Mouse (Mus musculus): ENCODE results near the gene Tmem62.
"Not testable (repeated sequence)": the region's sequence is repeated elsewhere in the genome, so short reads cannot be mapped to it uniquely, and the experiment has no call there.

Tmem62 gene

DNA sequence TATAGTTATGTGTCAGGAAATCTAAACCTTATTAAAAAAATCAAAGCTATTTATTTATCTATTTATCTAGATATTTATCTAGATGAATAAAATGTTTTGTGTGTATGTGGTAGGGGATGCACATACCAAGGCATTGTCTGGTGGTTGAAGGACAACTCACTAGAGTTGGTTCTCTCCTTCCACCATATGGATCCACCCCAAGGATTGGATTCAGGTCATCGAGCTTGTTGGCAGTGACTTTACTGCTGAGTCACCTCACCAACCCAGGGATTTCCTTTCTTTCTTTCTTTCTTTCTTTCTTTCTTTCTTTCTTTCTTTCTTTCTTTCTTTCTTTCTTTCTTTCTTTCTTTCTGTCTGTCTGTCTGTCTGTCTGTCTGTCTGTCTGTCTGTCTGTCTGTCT is 19.8 kb downstream of the Tmem62 start:
- DNase-seq: not testable (repeated sequence)

GRCm38 (mm10) chr2:120998863-120999262 is 22.0 kb downstream of the Tmem62 start:
- no peak for DNase-seq

DNA sequence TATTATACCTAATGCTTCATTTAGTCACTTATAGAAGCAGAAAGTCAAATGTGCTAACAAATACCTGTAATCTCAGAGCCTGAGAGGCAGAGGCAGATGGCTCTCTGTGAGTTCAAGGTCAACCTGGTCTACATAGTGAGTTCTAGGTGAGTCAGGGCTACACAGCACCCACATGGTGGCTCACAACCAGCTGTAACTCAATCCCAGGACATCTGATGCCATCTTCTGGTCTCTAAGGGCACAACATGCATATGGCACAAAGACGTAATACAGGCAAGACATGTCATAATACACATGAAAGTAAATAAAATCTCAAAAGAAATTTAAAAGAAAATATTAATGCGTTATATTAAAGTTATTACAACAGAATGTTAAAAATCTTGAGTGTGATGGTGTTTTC is 26.8 kb downstream of the Tmem62 start:
- DNase-seq: no peak

GRCm38 (mm10) chr2:121004018-121004811 is 27.4 kb downstream of the Tmem62 start:
- DNase-seq: no peak

DNA sequence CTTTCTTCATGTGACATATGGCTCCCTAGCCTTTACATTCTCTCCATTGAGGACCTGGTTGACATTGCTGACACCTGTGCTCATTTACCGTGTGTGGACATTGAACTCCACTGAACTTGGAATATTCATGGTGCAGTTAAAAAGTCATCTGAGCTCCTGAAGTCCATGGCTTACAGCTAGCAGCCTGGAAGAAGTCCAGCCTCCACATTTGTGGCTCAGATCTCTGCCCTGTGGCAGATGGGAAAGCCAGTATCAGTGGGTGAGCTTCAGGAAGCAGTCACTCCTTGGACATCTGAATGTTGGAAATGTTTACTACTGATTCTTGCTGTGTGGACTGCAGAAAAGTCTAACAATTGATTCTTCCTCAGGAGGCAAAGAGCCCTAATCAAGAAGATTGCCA is 30.2 kb downstream of the Tmem62 start:
- DNase-seq: peak; percentile 31

GRCm38 (mm10) chr2:121007925-121008663 is 31.3 kb downstream of the Tmem62 start, which contains the start of gene Ccndbp1:
TSS of gene Ccndbp1 (plus strand) at chr2:121008403.
- DNase-seq: peak; percentile 95

- no peak for DNase-seq
Observed at GRCm38 (mm10) chr2:121008664-121009007, 31.8 kb downstream of the Tmem62 start.

DNA sequence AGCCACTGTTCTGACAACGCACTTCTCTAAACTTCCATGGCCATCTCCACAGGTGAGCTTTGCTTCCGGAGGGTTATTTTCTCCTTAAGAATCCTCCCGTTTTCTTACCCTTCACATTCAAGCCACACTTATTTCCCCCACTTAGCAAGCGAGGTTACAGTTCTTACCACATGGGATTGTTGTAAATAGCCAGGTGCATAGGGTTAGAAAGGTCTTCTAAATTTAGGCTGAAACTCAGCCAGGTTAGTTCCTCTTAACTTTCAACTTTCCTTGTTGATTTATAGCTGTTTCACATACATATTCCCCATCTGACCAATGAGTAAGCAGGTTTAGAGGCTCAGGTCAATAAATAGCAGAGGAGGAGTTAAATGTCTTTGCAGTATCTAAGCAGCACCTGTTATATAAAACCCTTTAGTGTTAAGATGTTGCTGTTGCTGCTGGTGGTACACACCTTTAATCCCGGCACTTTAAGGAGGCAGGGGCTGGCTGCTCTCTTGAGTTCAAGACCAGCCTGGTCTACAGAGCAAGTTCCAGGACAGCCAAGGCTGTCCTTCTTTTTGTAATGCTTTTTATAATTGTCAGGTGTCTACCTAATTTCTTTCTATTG is 32.4 kb downstream of the Tmem62 start:
- no peak for DNase-seq

DNA sequence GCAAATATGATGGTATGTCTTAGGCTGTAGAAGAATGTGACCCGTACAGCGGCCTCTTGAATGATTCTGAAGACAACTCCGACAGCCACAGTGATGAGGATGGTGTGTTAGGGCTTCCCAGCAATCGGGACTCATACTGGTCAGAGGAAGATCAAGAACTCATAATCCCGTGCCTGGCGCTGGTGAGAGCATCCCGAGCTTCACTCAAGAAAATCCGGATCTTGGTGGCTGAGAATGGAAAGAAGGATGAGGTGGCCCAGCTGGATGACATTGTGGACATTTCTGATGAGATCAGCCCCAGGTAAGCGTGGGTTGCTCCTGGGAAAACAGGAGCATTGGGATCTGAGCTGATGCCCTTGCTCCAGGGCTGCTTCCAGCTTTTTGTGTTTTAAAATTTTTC is 35.9 kb downstream of the Tmem62 start:
- no peak for DNase-seq

GRCm38 (mm10) chr2:121015507-121015906 is 38.7 kb downstream of the Tmem62 start:
- no peak for DNase-seq

- peak; percentile 78 for DNase-seq
Observed at GRCm38 (mm10) chr2:121016226-121016625, 39.4 kb downstream of the Tmem62 start.

DNA sequence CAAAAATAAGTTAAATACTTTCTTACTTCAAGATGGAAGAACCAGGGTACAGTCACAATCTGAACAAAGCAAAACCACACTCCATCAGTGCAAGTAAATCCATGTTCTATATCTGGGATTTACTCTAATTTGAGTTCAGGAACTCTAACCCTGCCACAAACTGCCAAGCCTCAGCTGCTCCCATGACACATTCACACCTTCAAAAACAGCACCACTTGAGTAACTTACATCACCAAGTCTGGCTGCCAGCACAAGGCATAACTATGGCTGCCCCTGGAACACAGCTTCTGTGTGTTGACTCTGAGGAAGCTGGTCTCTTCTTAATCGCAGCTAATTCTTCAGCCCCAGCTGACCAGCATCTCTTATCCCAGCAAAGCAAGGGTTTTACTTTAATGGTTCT is 40.3 kb downstream of the Tmem62 start:
- no peak for DNase-seq

DNA sequence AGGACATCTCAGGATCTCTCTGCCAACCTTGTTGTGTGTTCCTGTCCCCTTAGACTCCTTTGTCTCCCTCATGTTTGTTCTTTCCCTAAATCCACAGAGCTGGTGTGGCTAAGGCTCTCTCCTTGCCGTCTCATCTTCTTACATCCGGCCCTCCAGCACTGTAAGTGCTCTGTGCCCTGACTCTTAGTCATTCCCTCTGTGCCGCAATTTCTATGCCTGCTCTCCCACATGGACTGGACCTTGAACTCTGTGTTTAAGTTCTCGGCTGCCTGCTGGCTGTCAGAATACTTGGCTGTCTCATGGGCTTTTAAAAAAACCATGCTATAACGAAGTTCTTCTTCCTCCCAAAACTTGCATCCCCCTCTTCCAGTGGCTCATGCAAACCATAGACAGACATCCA is 46.1 kb downstream of the Tmem62 start:
- peak; percentile 34 for DNase-seq

DNA sequence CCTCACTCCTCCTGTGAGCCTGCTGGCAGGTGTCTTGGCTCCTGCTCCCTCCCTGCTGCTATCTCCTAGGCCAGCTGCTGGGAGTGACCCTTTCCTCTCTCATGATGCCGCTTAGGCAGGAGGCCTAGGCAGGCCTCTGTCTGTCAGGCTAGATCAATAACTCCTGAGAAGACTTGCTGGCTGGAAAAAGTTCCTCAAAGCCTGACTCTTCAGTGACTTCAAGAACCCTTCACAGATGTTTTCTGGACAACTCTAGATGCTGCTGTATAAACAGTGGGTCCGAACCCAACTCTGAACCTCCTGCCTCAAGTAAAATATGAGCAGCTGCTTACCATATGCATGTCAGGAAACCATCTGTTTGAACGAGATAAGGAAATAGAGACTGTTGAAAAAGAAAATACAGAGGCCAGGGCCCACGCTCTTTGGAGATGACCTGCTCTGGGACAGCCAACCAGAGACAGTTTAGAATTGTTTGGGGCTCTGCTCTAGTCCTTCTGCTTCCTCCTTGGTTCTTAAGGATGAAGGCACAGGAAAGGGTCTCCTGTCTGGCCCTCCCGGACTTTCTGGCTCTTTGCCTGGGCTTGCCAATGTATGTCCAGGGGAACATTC is 60.0 kb downstream of the Tmem62 start, which contains the start of gene Epb42:
TSS of gene Epb42 (minus strand) at position 340 of the 609 bp plus-strand sequence.
- DNase-seq: no peak

- DNase-seq: not testable (repeated sequence)
Observed at GRCm38 (mm10) chr2:121038851-121039250, 62.0 kb downstream of the Tmem62 start.

DNA sequence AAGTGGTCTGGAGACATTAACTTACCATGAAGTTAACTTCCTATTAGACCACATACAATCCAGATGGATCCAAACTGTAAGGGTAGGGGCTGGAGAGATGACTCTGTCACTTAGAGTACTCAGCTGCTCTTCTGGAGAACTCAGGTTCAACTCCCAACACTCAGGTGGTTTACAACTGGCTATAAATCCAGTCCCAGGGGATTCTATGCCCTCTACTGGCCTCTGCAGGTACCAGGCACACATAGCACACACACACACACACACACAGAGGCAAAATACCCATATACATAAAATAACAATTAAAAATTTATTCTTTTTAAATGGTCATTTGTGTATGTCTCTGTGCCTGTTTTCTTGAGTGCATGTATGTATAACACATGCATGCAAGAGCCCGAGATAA is 62.6 kb downstream of the Tmem62 start:
- no peak for DNase-seq

DNA sequence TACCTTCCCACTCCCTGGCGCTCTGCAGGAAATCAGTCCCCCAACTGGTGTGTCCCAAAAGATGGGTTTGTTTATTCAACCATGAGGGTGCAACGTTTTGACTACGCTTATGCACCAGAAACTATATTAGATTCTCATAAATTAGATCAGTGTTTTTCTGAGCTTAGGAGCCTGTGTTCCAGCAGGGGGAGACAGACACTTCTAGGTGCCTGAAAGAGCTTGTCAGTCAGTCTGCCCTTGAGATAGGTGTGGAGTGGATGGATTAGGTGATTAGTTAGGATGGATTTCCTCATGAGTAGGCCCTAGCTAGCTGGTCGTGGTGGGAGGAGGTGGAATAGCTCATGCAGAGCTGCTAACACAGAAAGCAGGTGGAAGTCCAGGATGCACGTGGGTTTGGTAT is 64.3 kb downstream of the Tmem62 start:
- peak; percentile 58 for DNase-seq

DNA sequence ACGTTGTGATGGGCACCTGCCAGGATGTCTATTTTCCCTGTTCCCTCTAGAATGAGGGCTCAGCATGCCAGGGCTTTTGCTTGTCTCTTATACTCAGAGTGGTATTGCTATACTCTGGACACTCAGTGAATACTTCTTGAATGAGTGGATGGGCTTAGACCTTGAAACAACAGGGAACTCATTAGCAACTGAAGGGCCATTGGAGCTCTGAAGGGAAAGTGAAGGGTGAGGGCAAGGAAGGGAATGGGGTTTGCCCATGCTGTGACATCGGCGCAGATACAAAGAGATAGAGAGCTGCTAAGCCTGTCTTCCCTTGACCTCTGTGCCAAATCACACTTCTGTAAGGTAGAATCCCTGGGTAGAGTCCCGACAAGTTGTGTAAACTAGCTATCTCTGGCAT is 68.8 kb downstream of the Tmem62 start:
- no peak for DNase-seq

GRCm38 (mm10) chr2:121052176-121052575 is 75.4 kb downstream of the Tmem62 start:
- DNase-seq: no peak

GRCm38 (mm10) chr2:121054060-121054459 is 77.2 kb downstream of the Tmem62 start:
- DNase-seq: no peak

DNA sequence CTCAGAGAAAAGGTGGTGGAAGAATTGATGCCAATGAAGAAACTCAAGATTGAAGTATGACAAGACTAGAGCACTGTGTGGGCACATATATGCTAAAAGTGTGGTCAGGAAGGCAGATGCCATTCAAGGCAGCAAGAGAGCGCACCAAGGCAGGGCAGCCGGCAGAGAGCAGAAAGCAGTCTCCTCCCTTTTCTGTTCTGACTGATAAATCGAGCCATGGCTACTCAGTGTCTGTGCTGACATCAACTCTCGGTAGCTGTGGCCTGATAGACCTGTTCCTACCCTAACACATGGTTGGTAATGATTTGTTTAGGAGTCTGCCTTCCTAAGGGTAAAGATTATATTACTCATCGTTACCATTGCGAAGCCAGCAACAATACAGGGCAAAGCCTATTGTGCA is 79.1 kb downstream of the Tmem62 start:
- no peak for DNase-seq

Measured in kidney, adult 9 months (tissue).